Mouse (Mus musculus): ENCODE measurements around the gene Ces2h.
"Not testable (repeated sequence)": the region's sequence is repeated elsewhere in the genome, so short reads cannot be mapped to it uniquely, and the experiment has no call there.

Ces2h gene

DNA sequence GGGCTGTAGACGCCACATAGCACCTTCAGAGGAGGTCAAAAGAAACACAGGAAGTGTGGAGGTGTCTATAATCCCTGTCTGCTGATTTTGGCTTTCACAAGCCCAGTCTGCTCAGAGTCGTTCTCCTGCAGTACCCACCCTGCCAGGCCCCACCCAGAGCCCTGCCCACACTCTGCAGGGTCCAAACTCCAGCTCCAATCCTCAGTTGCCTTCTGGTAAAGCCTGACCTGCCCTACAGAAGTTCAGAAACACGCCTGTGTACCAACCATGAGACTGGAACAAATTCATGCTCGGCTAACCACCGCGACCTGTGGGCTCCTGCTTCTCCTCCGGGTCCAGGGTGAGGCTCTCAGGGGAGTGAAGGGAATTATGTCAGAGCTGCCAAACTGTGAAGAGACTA lies at the start of gene Ces2h:
Gene Ces2h, plus strand, starts transcription at position 268 of the 400 bp plus-strand sequence.
- no peak for DNase-seq

DNA sequence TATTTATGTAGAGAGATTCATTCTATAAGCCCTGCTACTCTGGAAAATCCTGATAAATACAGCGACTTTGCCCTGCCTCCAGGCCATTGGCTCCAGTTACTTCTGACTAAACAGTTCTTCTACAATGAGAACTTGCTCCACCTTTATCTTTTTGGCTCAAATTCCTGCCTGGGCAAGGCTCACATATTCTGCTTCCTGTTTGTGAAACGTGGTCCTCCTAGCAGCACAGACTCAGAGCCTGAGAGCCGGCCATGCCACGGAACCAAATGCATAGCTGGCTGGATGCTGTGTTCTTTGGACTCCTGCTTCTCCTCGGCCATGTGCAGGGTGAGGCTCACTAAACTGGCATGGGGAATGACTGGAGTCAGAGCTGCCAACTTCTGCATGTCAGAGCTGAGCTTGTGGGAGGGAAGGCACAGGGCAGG lies 39.1 kb upstream of the Ces2h start, which contains the start of gene Ces2g:
Gene Ces2g, plus strand, starts transcription at position 182 of the 425 bp plus-strand sequence.
- DNase-seq, result peak; percentile 6 to 24

DNA sequence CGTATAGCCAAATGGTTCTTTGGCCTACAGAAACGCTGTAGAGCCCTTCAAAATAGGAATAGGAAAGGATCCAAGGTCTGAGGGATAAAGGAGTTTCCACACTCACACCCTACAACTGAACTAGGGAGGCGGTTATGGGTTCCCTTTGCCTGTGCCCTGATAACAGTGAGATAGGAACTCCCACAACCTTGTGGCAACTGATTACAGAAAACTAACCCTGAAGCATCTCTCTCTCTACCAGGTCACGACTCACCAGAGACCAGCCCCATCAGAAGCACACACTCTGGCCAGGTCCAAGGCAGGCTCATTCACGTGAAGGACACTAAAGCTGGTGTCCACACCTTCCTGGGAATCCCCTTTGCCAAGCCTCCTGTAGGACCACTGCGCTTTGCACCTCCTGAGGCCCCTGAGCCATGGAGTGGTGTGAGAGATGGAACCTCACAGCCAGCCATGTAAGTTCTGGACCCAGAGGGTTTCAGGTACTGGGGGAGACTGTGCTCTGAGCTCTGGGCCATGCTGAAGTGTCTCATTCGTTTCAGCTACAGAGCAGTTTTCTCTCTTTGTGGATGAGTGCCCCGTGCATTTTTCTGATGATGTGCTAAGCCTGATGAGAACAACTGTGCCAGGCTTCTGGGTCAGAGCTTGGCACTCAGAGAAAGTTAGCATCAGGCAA lies 38.3 kb upstream of the Ces2h start:
- no peak for DNase-seq

DNA sequence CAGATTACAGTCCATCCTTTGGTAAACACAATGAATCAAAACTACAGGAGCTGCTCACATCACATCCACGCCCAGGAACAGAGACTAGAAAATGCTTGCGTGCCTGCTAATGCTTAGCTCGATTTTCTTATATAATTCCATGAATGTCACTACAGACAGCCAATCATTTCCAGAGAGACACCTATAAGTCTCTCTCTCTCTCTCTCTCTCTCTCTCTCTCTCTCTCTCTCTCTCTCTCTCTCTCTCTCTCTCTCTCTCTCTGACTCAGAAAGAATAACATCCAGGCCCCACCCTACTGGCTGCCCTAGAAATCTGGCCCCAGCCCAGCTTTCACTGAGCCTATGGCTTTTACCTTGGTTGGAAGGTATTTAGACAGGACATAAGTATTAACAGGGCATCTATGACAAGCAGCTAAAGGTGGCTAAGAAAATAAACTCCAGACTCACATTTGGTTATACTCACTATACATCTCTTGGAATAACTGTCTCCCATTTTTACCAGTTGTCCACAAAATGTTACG lies 37.2 kb upstream of the Ces2h start:
- no peak for DNase-seq

DNA sequence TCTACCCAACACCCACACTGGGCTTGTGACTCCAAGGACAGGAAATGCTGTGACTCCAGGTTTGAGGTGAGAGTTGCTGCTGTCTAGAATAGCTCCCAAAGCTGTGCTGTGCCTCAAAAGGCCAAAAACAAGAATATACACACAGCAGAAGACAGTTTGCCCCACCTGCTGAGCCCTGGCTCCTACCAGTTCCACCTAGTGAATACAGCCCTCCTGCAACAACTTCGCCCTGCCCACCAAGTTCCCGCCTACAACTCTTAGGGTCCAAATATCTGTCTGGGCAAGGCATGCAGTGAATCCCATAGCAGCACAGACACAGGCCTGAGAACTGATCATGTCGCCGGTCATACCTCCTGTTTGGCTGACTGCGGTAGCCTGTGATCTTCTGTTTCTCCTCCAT lies 16.5 kb upstream of the Ces2h start:
- DNase-seq, result no peak

DNA sequence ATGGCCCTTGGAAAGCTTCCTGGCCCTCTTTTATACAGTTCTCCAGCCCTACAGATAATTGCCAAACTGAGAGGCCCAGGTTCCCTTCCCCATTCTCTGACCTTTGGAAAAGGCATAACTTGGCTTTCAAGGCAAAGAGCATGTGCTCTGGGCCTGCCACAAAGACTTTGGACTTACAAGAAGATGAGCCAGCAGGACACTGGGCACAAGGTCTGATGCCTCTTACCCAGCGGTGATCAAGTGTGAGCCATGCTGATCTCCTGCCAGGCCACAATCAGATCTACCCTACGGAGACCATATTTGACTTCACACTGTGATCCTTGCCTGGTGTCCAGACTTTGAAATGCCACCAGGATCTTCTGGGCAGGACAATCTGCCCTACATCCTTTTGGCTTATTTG lies 15.7 kb upstream of the Ces2h start:
- DNase-seq, result no peak

DNA sequence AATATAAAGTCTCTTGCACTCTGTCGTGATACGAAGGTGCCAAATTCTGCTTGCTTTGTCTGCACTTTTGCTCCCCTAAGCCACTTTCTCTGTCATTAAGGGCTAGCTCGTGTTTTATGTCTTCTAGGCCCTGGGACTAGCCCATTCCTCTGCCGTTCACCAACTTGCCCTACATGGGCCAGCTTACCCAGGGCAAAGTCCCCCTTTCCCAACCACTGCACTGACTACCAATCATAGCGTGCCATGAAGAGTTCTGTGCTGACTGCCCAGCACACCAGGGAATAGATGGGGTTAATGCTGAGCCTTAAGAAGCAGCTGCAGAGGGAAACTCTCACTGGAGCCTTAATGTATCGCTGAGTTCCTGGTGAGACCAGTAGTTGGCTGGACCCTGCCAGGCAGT lies 2.5 kb upstream of the Ces2h start:
- DNase-seq, result no peak

DNA sequence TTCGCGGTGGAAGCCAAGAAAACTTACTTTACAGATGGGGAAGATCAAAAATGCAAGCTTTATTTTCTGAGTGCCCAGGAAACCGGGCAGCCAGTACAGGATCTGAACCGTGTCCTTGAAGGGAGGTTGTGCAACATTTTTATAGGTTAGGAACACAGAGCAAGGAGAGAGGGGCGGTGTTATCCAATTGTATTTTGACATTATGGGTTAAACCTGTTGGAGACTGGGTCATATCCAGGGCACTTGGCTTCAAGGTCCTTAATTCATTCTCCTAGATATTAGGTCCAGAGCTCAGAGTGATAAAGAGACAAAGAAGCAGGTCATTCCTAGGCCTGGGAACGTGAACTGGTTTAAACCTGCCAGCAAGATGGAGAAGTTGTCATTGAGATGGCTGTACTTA lies 1.5 kb upstream of the Ces2h start:
- no peak for DNase-seq

DNA sequence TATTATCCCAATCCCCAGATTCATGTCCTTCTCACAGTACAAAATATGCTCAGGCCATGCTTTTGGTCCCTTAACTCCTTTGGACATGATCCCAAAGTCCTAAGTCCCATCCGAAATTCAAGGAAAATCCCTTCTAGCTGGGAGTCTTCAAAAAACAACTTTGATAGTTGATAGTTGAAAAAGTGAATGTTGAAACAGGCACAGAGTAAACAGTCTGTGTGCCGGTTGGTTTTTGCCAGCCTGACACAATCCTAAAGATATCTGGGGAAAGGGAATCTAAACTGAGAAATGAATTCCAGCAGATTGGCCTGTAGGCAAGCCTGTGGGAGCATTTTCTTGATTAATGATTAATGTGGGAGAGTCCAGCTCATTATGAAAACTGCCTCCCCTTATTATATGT lies 9.3 kb downstream of the Ces2h start:
- DNase-seq, result no peak

DNA sequence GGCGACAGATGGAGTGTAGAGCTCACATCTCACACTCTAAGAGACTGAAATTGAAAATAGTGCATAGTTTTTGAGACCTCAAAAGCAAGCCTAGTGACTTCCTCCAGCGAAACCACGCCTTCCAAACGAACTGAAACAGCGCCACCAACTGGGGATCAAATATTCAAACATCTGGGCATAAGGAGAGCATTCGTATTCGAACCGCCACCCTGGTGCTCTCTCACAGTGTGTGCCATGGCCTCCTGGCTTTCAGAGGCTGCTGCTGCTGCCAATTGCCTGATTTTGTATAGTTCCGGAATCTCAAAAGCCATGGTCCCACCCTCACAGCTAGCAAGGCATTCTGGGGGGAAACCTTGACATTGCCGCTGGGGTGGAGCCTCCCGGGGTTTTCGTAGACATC lies 10.5 kb downstream of the Ces2h start:
- DNase-seq, result no peak

DNA sequence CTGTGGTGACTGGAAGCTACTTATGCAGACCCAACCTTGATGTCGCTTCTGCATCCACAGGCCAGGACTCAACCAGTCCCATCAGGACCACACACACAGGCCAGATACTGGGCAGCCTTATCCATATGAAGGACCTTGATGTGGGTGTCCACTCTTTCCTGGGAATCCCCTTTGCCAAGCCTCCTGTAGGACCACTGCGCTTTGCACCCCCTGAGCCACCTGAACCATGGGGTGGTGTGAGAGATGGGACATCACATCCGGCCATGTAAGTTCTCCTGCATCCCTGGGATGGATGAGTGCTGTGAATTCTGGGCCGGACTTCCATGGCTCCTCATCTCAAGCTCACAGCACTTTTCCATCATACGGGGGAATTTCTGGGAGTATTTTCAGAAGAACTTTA lies 13.7 kb downstream of the Ces2h start:
- no peak for DNase-seq

DNA sequence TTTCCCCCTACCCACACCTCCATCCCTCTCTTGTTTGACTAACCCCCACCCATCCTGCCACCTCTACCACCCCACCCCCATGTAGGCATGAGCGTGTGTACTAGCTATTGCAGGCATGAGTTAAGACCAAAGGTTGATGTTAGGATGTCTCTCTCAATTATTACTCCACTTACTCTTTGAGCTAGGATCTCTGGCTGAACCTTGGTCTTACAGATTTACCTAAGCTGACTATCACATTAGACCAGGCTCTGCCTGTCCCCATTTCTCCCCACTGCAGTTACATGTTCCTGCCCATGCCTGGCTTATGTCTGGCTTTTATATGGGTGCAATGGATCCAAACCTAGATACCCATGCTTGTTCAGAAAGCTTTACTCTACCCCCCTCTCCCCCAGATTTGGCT lies 21.3 kb downstream of the Ces2h start:
- no peak for DNase-seq

DNA sequence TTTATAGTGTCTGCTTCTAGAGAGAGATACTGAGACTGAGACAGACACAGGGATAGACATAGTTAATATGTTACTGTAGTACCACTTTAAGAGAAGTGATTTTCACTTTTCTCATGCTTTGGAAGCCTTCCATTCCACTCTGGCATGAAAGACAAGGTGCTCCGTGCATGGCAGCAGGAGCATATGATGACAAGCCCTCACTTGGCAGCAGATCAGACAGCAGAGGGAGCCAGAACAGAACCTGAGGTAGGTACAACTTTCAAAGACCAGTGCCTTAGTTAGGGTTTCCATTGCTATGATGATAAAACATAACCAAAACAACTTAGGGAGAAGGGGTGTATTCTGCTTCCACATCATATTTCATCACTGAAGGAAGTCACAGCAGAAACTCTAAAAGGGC lies 22.4 kb downstream of the Ces2h start:
- DNase-seq, result no peak

DNA sequence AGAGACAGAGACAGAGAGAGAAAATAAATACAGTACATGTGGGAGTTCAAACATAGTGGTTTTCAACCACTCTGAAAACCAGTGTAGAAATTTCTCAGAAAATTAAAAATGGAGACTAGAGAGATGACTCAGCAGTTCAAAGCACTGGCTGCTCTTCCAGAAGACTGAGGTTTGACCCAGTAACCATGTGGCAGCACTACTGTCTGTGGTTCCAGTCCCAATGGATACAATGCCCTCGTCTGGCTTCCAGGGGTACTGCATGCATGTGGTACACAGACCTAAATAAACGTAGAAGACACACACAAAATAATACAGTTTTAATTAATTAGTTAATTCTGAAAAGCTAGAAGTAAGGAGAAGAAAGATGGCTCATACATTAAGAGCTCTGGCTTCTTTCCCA lies 24.4 kb downstream of the Ces2h start:
- no peak for DNase-seq

DNA sequence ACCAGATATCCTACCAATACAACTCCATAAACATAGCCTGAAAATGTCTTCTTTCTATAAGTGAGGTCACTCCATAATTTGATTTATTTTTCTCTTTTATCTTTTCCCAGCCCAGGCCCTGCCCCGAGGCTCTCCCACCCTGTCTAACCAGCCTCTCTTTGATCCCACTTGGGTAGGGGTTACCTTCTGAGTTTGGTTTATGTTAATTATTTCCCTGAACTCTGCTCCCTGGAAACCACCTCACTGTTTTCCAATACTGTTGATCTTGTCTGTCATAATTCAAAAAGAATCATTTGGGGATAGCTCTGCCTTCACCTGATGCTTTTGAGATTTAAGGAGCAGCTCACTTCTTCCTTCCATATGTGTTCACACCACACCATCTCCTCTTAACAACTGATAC lies 42.9 kb downstream of the Ces2h start:
- no peak for DNase-seq

DNA sequence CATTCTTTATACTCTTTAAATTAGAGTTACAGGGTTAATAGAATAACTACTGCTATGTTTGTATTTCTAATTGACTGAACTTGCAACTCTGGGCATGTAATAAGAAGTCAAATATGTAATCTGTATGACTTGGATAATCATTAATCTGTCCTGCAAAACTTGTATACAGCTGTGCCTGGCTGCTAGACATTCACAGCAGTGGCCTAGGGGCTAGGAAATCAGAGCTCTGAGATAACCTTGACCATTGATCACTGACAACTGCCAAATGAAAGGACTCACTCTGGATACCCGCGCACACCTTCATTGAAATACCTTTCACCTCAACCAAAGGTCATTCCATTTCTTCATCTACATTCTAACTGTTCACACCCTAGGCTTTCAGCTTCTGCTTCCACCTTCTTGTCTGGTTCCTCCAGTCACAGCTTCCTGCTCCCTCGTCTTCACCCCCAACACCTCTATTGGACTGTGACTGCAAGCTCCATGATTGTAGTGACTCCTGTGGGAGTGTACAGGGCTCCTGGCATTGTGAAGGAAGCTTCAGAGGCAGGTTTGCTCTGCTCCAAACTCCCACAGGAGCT lies 45.3 kb downstream of the Ces2h start:
- no peak for DNase-seq

DNA sequence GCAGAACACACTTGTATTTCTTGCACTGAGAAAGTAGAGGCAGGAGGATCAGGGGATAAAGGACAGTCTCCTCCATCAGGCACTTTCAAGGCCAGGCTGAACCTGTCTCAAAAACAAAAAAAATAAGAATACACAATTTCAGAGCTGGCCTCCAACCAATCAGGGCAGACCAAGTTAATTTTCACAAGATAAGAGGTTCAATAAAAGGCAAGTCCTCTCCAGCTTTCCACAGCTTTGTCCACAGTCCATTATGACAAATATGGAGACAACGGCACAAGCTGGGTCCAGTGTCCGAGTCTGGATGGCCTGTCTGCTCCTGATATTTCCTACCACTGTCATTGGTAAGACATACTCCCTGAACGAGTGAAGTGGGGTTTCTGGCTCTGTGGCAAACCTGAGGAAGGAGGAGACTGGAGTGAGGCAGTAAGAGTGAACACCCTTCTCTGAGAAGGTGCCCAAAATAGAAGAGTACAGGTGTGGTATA lies 47.8 kb downstream of the Ces2h start, which contains the start of gene Ces3a:
Gene Ces3a, plus strand, starts transcription at position 231 of the 484 bp plus-strand sequence.
- DNase-seq, result no peak

DNA sequence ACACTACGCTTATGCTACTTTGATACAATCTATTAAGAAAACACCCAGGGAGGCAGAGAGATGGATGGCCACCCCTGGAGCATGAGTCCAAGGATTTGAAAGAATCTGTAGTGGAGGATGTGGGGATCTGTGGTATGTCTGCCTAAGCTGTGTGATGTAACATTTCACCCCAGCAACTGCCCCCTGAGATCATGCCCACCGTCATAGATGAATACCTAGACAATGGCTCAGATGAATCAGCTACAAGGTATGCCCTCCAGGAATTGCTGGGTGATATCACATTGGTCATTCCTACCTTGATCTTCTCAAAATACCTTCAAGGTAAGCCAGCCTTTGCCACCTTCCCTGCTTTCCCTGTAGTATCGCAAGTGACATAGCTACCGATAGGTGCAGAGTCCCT lies 55.6 kb downstream of the Ces2h start:
- DNase-seq, result no peak

DNA sequence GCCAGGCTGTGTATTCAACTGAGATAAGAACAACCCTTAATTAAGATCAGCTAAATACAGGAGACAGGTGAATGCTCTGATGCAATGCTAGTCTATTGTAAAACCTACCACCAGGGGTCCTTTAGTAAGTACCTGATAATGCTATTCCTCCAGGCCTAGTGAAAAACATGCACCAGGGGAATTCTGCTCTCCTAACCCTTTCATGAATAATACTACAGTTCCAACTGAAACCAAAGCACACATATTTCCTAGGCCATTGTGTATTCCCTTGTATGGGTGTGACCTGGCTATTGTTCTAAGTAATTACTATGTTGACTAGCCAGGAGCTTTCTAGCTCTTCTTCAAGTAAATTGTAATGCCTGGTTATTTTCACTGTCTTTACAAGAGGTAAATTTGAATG lies 59.4 kb downstream of the Ces2h start:
- DNase-seq, result no peak

DNA sequence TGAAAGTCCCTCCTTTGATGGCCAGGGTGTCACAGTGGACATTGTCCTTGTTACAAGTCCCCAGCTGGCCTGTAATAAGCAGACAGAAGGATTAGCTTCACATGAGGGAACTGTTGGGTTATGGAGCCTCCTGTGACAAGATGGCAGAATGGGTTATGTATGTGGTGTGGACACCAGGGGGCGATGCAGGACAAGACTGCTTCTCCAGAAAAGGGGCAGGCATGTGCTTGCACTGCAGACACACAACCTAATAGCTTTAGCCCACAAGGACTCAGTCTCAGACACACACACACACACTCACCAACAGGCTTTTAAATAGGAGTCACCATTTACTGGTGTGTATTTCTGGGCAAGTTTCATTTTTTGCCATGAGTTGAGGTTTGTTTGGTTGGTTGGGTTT lies 66.1 kb downstream of the Ces2h start:
- DNase-seq, result peak; percentile 24 to 33

DNA sequence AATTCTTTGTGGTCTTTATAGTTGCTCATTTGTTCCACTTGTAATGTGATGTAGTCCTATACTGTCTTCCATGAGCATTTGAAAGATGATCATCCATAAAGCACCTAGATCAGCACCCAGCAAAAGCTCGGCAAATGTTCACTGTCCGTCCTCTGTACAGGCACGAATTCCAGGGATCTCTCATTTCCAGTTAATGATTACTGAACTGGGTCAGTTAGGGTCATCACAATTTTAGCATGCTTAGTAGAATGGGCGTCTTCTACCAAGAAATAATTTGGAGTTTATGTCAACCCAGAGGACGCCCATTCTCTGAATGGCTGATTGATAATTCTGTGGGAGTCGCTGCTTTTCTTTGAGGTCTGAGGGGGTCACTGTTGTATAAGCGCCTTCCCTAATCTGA lies 67.3 kb downstream of the Ces2h start:
- DNase-seq, result not testable (repeated sequence)

DNA sequence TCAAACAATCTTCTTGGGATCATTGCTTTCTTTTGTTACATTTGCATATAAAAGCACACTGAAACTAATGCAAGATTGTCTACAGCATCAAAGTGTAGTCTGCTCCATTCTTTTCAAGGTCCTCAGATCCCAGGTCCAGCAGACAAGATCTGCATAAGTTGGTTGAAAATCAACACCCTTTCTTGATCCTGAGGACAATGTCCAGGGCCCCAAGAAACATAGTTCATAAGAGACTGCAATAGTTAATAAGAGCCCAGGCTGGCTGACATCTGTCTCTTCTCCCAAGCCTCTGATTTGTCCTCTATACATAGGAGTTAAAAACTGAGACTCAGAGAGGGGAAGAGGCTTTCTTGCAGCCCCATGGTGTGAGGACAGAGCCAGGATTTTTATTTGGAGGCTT lies 68.3 kb downstream of the Ces2h start:
- DNase-seq, result no peak
